Mouse (Mus musculus): ENCODE measurements around the gene Ccdc157. TPM values are rescaled to one million over a fixed set of nuclear protein-coding genes. Genes with fewer than 3 reads are reported as not detected.

Gene Ccdc157
- polyA plus RNA-seq, 1 experiment from 2014 or later: 9.1 TPM

DNA sequence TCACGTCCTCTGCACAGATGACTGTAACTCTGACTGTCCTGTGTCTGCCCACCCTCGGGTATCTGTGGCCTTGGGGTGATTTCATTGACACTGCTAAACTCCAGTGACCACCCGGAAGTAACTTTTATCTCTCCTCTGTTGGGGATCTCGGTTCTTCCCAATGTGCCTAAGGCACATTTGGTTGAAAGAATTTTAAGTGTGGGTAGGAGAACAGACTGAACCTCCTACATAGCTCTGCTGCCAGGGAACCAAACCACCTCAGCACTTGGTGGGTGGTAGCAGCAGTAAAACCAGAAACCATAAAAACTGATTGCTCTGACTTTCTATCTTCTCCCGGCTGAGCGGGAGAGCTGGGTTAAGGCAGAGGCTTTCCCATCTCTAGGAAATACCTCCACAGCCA is 54.6 kb downstream of the Ccdc157 start:
- Histone ChIP-seq H3K4me1 (ENCODE audit: control insufficient read depth, insufficient read depth, low read length) (no peaks in the 10 kb centered on the region), H3K27me3 (ENCODE audit: control insufficient read depth, insufficient read depth, low read depth, low read length) (no peaks in the 10 kb centered on the region), H3K4me3 (ENCODE audit: low read depth, low read length) (no peak overlapping the region), H3K9ac (ENCODE audit: low read depth, low read length) (no peak overlapping the region), H3K27ac (ENCODE audit: low read length) (no peak overlapping the region), H3K9me3 (replicated peaks; ENCODE audit: control insufficient read depth, low read length, poor library complexity, severe bottlenecking) (no peaks in the 10 kb centered on the region), H3K36me3 (ENCODE audit: control insufficient read depth, insufficient read depth, low read length) (0 out of 2 replicates have a peak, but pooled peaks cover 3% of the 10 kb centered on the region), H3K4me2 (ENCODE audit: low read length) (no peak overlapping the region)
- 78% methylated on average over 6 of the region's 6 CpGs for WGBS
- no peak for ATAC-seq

DNA sequence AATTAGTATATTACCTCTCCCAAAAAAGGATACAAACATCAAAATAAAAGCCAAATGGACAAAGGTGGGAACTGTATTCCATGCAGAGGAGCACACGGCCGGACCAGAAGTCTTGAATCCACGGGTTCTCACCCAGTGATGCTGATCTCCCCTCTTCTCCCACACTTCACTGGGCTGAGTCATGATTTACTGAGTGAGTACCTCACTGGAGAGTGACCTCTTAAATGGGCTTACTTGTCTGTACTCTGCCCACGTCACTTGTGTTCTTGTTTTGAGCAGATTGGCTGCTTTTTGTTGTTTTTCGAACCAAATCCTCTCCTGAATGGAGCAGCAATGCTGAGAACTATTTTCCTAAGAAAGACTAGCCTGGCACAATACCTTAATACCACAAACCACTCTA is 55.1 kb downstream of the Ccdc157 start:
- Histone ChIP-seq H3K9ac (ENCODE audit: low read depth, low read length) (no peak overlapping the region), H3K4me1 (ENCODE audit: control insufficient read depth, insufficient read depth, low read length) (no peaks in the 10 kb centered on the region), H3K9me3 (replicated peaks; ENCODE audit: control insufficient read depth, low read length, poor library complexity, severe bottlenecking) (no peaks in the 10 kb centered on the region), H3K27ac (ENCODE audit: low read length) (no peak overlapping the region), H3K4me2 (ENCODE audit: low read length) (no peak overlapping the region), H3K4me3 (ENCODE audit: low read depth, low read length) (no peak overlapping the region), H3K36me3 (ENCODE audit: control insufficient read depth, insufficient read depth, low read length) (0 out of 2 replicates have a peak, but pooled peaks cover 3% of the 10 kb centered on the region), H3K27me3 (ENCODE audit: control insufficient read depth, insufficient read depth, low read depth, low read length) (no peaks in the 10 kb centered on the region)
- WGBS: 87% methylated on average over 5 of the region's 5 CpGs
- no peak for ATAC-seq

DNA sequence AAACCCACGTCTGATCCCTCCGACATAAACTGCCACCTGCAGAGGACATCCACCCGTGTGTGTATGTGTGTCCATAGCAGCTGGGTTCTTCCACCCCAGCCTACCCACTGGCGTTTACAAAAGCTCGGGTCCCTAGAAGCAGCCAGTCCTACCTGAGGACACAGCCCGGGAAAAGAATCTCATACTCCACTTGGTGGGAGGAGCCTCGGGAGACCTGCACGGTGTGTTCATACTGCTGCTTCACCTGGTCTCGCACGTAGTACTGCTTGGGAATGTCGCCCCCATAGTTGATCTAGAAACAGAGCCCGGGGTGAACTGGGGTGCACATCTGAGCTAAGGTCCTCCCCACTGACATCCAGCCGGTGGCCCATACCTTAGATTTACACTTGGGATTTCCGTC is 56.6 kb downstream of the Ccdc157 start:
- WGBS: 83% methylated on average over 14 of the region's 14 CpGs
- Histone ChIP-seq H3K4me2 (ENCODE audit: low read length) (no peak overlapping the region), H3K27me3 (ENCODE audit: control insufficient read depth, insufficient read depth, low read depth, low read length) (no peaks in the 10 kb centered on the region), H3K4me3 (ENCODE audit: low read depth, low read length) (no peak overlapping the region), H3K9me3 (replicated peaks; ENCODE audit: control insufficient read depth, low read length, poor library complexity, severe bottlenecking) (no peaks in the 10 kb centered on the region), H3K4me1 (ENCODE audit: control insufficient read depth, insufficient read depth, low read length) (no peaks in the 10 kb centered on the region), H3K27ac (ENCODE audit: low read length) (no peak overlapping the region), H3K36me3 (ENCODE audit: control insufficient read depth, insufficient read depth, low read length) (0 out of 2 replicates have a peak, but pooled peaks cover 1% of the 10 kb centered on the region), H3K9ac (ENCODE audit: low read depth, low read length) (no peak overlapping the region)
- no peak for ATAC-seq

DNA sequence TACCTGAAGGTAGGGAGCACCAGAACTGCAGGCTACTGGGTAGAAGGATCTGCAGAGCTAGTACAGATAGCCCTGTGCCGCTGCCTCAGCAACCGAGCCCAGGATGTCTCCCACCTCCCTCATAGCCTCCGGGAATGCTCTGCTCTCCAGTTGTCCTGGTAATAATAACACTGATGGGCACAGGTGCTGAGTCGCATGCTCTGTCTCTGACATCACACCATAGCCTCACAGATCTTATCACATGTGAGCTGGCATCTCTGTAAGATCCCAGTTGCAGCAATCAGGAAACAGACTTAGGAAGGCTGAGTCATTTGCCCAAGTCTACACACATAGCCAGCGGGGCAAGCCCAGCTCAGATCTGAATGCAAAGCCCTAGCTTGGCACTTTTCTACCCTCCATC is 58.2 kb downstream of the Ccdc157 start:
- no peaks in the 10 kb centered on the region for H3K27me3 ChIP-seq (ENCODE audit: control insufficient read depth, insufficient read depth, low read depth, low read length)
- ATAC-seq: no peak
- no peak overlapping the region for H3K27ac ChIP-seq (ENCODE audit: low read length)
- H3K4me2 ChIP-seq (ENCODE audit: low read length): no peak overlapping the region
- no peaks in the 10 kb centered on the region for H3K9me3 ChIP-seq (replicated peaks; ENCODE audit: control insufficient read depth, low read length, poor library complexity, severe bottlenecking)
- no peak overlapping the region for H3K4me3 ChIP-seq (ENCODE audit: low read depth, low read length)
- H3K36me3 ChIP-seq (ENCODE audit: control insufficient read depth, insufficient read depth, low read length): no peaks in the 10 kb centered on the region
- 89% methylated on average over 5 of the region's 5 CpGs for WGBS
- peaks cover 6% of the 10 kb centered on the region for H3K4me1 ChIP-seq (ENCODE audit: control insufficient read depth, insufficient read depth, low read length)
- H3K9ac ChIP-seq (ENCODE audit: low read depth, low read length): no peak overlapping the region

DNA sequence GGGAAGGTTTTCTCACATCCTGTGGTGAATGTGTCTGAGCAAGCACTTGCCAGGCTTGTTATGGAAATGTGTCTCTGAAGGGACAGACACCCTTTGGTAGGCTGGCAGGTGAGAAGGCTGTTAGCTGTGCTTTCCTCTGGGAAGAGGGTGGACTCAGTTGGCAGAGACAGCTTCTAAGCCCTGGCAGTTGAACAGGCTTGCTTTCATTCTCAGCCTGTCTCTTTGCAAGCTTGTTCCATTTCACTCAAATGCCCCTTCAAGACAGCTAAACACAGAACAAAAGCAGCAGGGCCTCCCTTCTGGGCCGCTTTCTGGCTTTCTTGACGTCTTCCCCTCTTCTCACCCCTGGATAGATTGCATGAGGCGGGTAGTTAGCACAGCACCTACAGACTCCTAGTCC is 60.6 kb downstream of the Ccdc157 start:
- Histone ChIP-seq H3K27ac (ENCODE audit: low read length) (no peak overlapping the region), H3K27me3 (ENCODE audit: control insufficient read depth, insufficient read depth, low read depth, low read length) (no peaks in the 10 kb centered on the region), H3K9me3 (replicated peaks; ENCODE audit: control insufficient read depth, low read length, poor library complexity, severe bottlenecking) (no peaks in the 10 kb centered on the region), H3K4me3 (ENCODE audit: low read depth, low read length) (no peak overlapping the region), H3K4me2 (ENCODE audit: low read length) (no peak overlapping the region), H3K9ac (ENCODE audit: low read depth, low read length) (no peak overlapping the region), H3K36me3 (ENCODE audit: control insufficient read depth, insufficient read depth, low read length) (no peaks in the 10 kb centered on the region), H3K4me1 (ENCODE audit: control insufficient read depth, insufficient read depth, low read length) (peaks cover 21% of the 10 kb centered on the region)
- WGBS: 61% methylated on average over 3 of the region's 3 CpGs
- no peak for ATAC-seq

DNA sequence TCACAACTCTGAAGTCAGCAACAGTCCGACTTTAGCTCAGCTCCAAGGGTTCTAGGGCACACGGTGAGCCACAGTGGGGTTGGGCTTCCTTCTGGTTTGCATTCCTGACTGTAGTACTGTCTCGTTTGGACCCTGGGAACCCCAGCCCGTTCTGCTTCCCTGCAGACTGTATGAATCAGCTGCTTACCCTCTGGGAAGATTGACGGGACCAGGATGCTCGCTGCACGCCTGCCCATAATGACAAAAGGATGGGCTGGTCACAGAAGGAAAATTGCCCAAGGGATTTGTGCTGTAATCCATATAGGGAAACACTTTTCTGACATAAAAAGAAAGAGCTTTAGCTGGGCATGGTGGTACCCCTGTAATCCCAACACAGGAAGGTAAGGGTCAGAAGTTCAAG is 61.3 kb downstream of the Ccdc157 start:
- Histone ChIP-seq H3K36me3 (ENCODE audit: control insufficient read depth, insufficient read depth, low read length) (no peaks in the 10 kb centered on the region), H3K4me1 (ENCODE audit: control insufficient read depth, insufficient read depth, low read length) (peaks cover 24% of the 10 kb centered on the region), H3K27ac (ENCODE audit: low read length) (no peak overlapping the region), H3K4me3 (ENCODE audit: low read depth, low read length) (no peak overlapping the region), H3K27me3 (ENCODE audit: control insufficient read depth, insufficient read depth, low read depth, low read length) (no peaks in the 10 kb centered on the region), H3K9me3 (replicated peaks; ENCODE audit: control insufficient read depth, low read length, poor library complexity, severe bottlenecking) (no peaks in the 10 kb centered on the region), H3K4me2 (ENCODE audit: low read length) (no peak overlapping the region), H3K9ac (ENCODE audit: low read depth, low read length) (no peak overlapping the region)
- no peak for ATAC-seq
- 74% methylated on average over 7 of the region's 7 CpGs for WGBS

DNA sequence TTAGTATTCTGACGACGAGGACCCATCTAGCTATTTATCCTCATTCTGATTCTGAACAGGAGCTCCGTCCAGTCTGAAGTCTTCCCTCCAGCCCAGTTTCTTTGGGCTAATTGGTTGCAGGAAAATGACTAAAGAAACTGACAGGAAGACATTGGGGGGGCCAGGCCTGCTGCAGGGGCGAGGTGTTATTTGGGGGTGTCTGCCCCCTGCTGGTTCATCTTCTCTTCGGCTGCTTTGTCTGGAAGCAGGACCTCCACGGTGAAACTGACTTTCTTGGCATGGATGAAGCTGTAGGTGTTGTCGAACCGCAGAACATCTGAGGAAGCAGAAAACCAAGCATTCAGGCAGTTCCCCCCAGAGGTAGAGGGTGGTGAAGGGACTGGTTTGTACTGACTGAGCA is 62.0 kb downstream of the Ccdc157 start:
- Histone ChIP-seq H3K9ac (ENCODE audit: low read depth, low read length) (no peak overlapping the region), H3K4me3 (ENCODE audit: low read depth, low read length) (no peak overlapping the region), H3K36me3 (ENCODE audit: control insufficient read depth, insufficient read depth, low read length) (no peaks in the 10 kb centered on the region), H3K9me3 (replicated peaks; ENCODE audit: control insufficient read depth, low read length, poor library complexity, severe bottlenecking) (no peaks in the 10 kb centered on the region), H3K27me3 (ENCODE audit: control insufficient read depth, insufficient read depth, low read depth, low read length) (no peaks in the 10 kb centered on the region), H3K4me2 (ENCODE audit: low read length) (no peak overlapping the region), H3K4me1 (ENCODE audit: control insufficient read depth, insufficient read depth, low read length) (peaks cover 24% of the 10 kb centered on the region), H3K27ac (ENCODE audit: low read length) (no peak overlapping the region; the same call in 1 of the 2 replicates)
- WGBS: 69% methylated on average over 8 of the region's 8 CpGs
- ATAC-seq: no peak

DNA sequence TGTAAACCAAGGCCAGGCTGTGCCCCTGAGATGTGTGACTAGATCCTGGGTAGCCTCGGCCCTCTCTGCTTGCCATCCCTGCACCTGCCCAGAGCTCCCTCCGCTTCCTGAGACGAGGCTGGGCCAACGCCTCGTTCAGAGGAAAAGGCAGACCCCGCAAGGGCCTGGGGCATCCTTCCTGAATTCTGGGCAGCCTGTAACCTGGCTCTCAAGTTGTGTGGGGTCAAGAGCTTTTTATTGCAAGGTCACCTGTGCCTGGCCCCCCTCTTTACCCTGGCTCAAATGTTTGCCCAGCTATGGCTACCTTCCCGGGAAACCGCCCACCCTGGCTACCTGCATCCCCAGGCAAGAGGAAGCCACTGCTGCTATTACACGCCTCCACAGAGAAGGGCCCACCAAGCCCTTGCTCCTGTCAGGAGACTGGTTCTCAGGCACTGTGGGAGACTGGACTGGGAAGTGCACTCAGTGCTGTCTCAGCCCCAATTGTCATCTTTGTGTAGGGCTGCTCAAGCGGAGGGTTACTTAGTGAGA is 62.9 kb downstream of the Ccdc157 start:
- 22% methylated on average over 10 of the region's 10 CpGs for WGBS
- ATAC-seq: peak; percentile 47
- peak overlapping the region; percentile 82 for H3K9ac ChIP-seq (ENCODE audit: low read depth, low read length)
- peak overlapping the region; percentile 96 for H3K4me2 ChIP-seq (ENCODE audit: low read length)
- H3K4me1 ChIP-seq (ENCODE audit: control insufficient read depth, insufficient read depth, low read length): peaks cover 24% of the 10 kb centered on the region
- H3K27me3 ChIP-seq (ENCODE audit: control insufficient read depth, insufficient read depth, low read depth, low read length): no peaks in the 10 kb centered on the region
- H3K36me3 ChIP-seq (ENCODE audit: control insufficient read depth, insufficient read depth, low read length): no peaks in the 10 kb centered on the region
- peak overlapping the region; percentile 42 for H3K4me3 ChIP-seq (ENCODE audit: low read depth, low read length)
- peak overlapping the region; percentile 87 for H3K27ac ChIP-seq (ENCODE audit: low read length)
- no peaks in the 10 kb centered on the region for H3K9me3 ChIP-seq (replicated peaks; ENCODE audit: control insufficient read depth, low read length, poor library complexity, severe bottlenecking)

DNA sequence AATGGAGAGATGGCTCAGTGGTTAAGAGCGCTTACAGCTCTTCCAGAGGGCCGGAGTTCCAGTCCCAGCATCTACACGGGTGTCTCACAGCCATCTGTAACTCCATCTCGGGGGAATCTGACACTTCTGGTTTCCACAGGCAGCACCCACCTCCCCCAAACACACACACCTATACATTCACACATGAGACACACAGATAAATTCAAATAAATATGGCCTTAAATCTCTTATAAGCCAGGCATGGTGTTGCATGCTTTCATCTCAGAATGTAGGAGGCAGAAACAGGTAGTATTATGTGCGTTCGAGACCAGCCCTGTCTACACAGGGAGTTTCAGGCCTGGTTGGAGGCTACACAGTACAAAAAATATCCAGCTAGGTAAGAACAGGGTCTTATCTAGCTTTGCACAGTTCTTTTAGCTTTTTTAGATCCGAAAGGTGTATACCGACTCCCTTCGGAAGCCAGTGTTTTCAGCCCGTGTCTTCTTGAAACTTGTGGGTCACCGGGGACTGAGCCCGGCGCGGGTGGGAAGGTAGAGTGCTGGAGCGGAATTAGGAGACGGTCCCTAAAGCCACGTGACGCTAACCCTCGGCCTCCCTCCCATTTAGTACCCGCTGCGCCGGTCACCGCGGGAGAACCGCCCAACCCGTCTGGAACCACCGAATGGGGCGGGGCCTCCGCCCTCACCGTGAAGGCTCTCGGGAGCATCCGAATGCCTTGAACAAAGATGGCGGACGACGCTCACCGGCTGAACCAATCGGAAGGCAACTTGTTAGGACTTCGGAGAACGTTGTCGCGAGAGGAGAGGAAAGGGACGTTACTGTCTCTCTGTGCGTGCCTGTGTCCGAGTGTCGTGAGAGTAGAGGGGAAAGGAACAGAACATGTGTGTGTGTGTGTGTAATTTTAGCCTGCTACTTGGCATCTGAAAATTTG is 63.8 kb downstream of the Ccdc157 start:
- Histone ChIP-seq H3K4me2 (ENCODE audit: low read length) (peak overlapping the region; percentile 96), H3K27me3 (ENCODE audit: control insufficient read depth, insufficient read depth, low read depth, low read length) (no peaks in the 10 kb centered on the region), H3K36me3 (ENCODE audit: control insufficient read depth, insufficient read depth, low read length) (peaks cover 6% of the 10 kb centered on the region), H3K9ac (ENCODE audit: low read depth, low read length) (peak overlapping the region; percentile 82), H3K27ac (ENCODE audit: low read length) (peak overlapping the region; percentile 87), H3K4me1 (ENCODE audit: control insufficient read depth, insufficient read depth, low read length) (peaks cover 24% of the 10 kb centered on the region), H3K9me3 (replicated peaks; ENCODE audit: control insufficient read depth, low read length, poor library complexity, severe bottlenecking) (no peaks in the 10 kb centered on the region), H3K4me3 (ENCODE audit: low read depth, low read length) (peak overlapping the region; percentile 42)
- ATAC-seq: peak; percentile 95
- WGBS: 3% methylated on average over 45 of the region's 45 CpGs
